Mouse (Mus musculus): ENCODE measurements around the gene Mdm2. TPM values are rescaled to one million over a fixed set of nuclear protein-coding genes. Genes with fewer than 3 reads are reported as not detected.

The Mdm2 gene
- total and polyA plus RNA-seq, 2 experiments from 2014 or later, result 24.6 to 28.9 TPM

DNA sequence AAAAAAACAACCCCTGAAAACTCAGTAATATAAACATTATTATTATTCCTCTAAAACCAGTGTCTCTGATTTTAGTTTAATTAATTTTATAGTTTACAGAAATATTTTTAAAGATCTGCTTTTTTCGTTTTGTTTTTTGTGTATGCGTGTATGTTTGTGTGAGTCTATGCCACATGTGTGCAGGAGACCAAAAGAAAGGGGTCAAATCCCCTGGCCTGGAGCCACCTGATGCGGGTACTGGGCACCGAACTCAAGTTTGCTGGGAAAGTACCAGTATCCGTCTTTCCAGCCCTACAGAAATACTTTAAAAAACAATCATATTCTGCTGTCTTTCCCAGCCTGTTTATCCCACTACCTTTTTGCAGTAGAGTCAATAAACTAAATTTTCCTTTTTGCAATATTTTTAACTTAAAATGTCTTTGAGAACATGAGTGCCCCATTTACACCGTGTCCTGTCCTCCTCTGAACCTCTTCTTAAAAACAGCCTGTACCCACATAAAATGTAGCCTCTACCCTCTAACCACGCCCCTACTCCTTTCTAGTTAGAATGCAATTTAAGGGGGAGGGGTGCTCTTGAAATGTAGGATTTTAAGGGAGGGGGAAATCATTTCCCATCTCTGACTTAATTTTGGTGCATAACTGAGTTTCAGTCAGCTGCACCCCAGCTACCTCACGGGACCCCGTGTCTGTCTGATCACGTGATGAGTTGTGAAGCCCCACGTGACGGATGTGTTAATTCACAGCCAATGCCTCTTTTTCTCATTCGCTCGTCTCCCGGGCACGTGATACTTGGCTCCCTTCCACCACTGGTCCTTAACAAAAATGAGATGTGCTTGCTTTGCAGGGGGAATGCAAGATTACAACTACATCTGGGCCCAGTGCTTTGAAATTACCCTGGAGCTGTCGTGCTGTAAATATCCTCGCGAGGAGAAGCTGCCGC lies 35.2 kb downstream of the Mdm2 start:
- H3K4me2 ChIP-seq (ENCODE audit: low read depth, low read length), result peak overlapping the region; percentile 69
- ATAC-seq (peak; percentile 84), DNase-seq (ENCODE audit: low spot score) (peak; percentile 97)
- no peaks in the 10 kb centered on the region for H3K27me3 ChIP-seq (ENCODE audit: insufficient read depth, low read length)
- no peaks in the 10 kb centered on the region for H3K4me1 ChIP-seq (ENCODE audit: insufficient read depth, low read length)
- peak overlapping the region; percentile 43; the same call in 1 of the 2 replicates for H3K9ac ChIP-seq (replicated peaks; ENCODE audit: low read length)
- H3K27ac ChIP-seq, result peak overlapping the region; percentile 83
- no peak for TF ChIP-seq CTCF (IDR thresholded peaks at IDR 0.05; ENCODE audit: low read depth)
- no peaks in the 10 kb centered on the region for H3K9me3 ChIP-seq (ENCODE audit: low read length)
- no peaks in the 10 kb centered on the region for H3K36me3 ChIP-seq (ENCODE audit: insufficient read depth, low read length)
- 33% methylated on average over 20 of the region's 20 CpGs for WGBS
- peak overlapping the region; percentile 26 for H3K4me3 ChIP-seq (ENCODE audit: low read length)

DNA sequence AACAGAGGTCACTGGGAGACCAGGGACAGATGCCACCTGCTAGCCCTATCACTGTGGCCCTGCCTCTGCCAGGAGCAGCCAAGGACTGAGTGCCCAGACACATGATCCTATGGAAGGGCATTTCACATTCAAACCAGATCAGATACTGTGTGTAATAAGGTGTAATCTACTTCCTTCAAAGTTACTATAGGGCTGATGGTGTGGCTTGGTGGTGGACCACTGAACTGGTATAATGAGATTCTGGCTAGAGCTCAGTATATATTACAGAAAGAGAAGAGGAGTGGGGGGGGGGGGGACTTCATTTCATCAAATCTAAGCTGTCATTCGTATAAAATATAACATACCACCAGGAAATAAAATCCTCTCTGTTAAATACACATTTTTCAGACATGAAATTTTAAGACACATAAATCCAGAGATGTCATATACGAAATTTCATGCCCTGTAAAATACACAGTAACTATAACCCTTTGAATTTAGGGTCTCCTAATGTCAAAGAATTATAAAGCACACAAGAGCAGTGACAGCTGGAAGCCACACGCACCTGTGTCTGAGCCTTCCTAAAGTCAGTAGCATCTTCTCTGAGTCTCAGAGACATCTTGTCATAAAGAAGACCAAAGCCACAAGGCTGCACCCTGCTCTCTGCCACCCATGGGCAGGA lies 36.1 kb downstream of the Mdm2 start:
- Histone ChIP-seq H3K27me3 (ENCODE audit: insufficient read depth, low read length) (no peaks in the 10 kb centered on the region), H3K4me1 (ENCODE audit: insufficient read depth, low read length) (no peaks in the 10 kb centered on the region), H3K4me3 (ENCODE audit: low read length) (no peak overlapping the region), H3K27ac (no peak overlapping the region), H3K9me3 (ENCODE audit: low read length) (no peaks in the 10 kb centered on the region), H3K36me3 (ENCODE audit: insufficient read depth, low read length) (no peaks in the 10 kb centered on the region), H3K4me2 (ENCODE audit: low read depth, low read length) (no peak overlapping the region), H3K9ac (replicated peaks; ENCODE audit: low read length) (no peak overlapping the region)
- TF ChIP-seq CTCF (IDR thresholded peaks at IDR 0.05; ENCODE audit: low read depth), result no peak
- ATAC-seq, result no peak
- DNase-seq (ENCODE audit: low spot score), result no peak
- 80% methylated on average over 3 of the region's 3 CpGs for WGBS

DNA sequence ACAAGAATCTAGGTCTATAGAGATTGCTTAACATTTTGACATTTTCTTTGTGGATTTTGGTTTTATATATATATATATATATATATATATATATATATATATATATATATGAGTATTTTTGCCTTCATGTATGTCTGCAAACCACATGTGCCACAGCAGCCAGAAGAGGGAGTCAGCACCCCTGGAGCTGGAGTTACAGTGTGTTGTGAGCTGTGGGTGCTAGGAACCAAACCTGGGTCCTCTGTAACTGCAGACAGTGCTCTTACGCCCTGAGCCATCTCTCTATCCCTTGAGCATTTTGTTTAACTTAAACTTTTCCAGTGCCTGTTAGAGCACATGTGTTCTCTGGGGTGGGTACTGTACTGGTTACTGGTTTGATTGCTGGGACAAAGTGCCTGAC lies 36.6 kb downstream of the Mdm2 start:
- DNase-seq (ENCODE audit: low spot score) (no peak), ATAC-seq (no peak)
- H3K9me3 ChIP-seq (ENCODE audit: low read length), result no peaks in the 10 kb centered on the region
- H3K36me3 ChIP-seq (ENCODE audit: insufficient read depth, low read length), result no peaks in the 10 kb centered on the region
- 91% methylated on average over 1 of the region's 1 CpGs for WGBS
- H3K4me1 ChIP-seq (ENCODE audit: insufficient read depth, low read length), result no peaks in the 10 kb centered on the region
- no peak overlapping the region for H3K9ac ChIP-seq (replicated peaks; ENCODE audit: low read length)
- H3K27me3 ChIP-seq (ENCODE audit: insufficient read depth, low read length), result no peaks in the 10 kb centered on the region
- H3K4me2 ChIP-seq (ENCODE audit: low read depth, low read length), result no peak overlapping the region
- H3K27ac ChIP-seq, result no peak overlapping the region
- TF ChIP-seq CTCF (IDR thresholded peaks at IDR 0.05; ENCODE audit: low read depth), result no peak
- H3K4me3 ChIP-seq (ENCODE audit: low read length), result no peak overlapping the region

DNA sequence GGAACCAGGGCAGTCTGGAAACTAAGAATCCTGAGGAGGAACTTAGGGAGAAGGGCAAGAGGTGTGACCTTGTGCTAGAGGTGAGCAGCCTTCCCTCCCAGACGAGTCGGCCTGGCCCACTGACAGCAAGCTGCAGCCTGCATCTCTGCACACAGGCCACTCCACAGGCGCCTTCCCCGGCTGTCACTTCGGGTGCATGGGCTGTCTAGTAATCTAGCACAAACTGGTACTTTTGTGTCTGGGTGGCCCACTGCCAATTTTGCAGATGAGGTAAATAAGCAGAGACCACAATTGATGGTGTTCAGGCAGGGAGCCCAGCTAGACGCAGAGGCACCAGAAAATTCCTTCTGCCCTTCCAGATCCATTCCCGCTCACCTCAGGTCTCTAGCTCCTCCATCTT lies 37.9 kb downstream of the Mdm2 start:
- H3K9me3 ChIP-seq (ENCODE audit: low read length), result no peaks in the 10 kb centered on the region
- TF ChIP-seq CTCF (IDR thresholded peaks at IDR 0.05; ENCODE audit: low read depth), result no peak
- H3K4me1 ChIP-seq (ENCODE audit: insufficient read depth, low read length), result no peaks in the 10 kb centered on the region
- no peak overlapping the region for H3K4me2 ChIP-seq (ENCODE audit: low read depth, low read length)
- ATAC-seq, result no peak
- H3K27me3 ChIP-seq (ENCODE audit: insufficient read depth, low read length), result no peaks in the 10 kb centered on the region
- H3K4me3 ChIP-seq (ENCODE audit: low read length), result no peak overlapping the region
- H3K36me3 ChIP-seq (ENCODE audit: insufficient read depth, low read length), result no peaks in the 10 kb centered on the region
- H3K9ac ChIP-seq (replicated peaks; ENCODE audit: low read length), result no peak overlapping the region
- H3K27ac ChIP-seq, result no peak overlapping the region
- WGBS, result 31% methylated on average over 7 of the region's 7 CpGs
- DNase-seq (ENCODE audit: low spot score), result peak; percentile 62

DNA sequence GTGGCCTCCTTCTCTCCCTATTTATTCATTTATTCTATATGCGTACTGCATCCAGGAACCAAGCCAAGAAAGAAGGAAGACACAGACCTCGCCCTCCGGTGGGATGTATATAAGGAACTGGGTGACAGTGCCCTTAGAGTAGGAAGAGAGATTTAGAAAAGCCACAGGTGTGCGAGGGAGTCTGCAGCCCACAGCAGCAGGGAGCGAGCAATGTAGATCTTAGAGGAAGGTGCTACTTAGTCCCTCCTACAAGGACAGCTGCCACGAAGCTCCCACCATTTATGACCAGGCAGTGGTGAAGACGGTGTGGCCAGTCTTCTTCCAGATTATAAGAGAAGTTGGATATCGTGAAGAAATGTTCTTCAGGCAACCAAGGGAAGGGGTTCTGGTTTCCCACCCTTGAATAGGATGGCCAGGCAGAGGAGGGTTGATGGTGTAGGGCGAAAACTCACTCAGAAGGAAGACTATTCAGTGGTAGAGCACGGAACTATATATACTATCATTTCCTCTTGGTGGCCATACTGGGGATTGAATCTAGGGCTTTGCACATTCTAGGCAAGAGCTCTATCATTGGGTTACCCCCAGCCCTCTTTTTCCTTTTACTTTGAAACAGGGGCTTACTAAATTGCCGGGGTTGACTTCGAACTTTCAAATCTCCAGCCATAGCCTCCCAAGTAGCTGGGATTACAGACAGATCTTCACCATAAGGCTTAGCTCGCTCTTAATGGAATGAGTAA lies 38.5 kb downstream of the Mdm2 start:
- no peaks in the 10 kb centered on the region for H3K27me3 ChIP-seq (ENCODE audit: insufficient read depth, low read length)
- no peak for TF ChIP-seq CTCF (IDR thresholded peaks at IDR 0.05; ENCODE audit: low read depth)
- no peak overlapping the region for H3K4me2 ChIP-seq (ENCODE audit: low read depth, low read length)
- no peak overlapping the region for H3K9ac ChIP-seq (replicated peaks; ENCODE audit: low read length)
- ATAC-seq, result no peak
- H3K27ac ChIP-seq, result no peak overlapping the region
- 86% methylated on average over 13 of the region's 13 CpGs for WGBS
- no peaks in the 10 kb centered on the region for H3K9me3 ChIP-seq (ENCODE audit: low read length)
- H3K4me1 ChIP-seq (ENCODE audit: insufficient read depth, low read length), result no peaks in the 10 kb centered on the region
- H3K36me3 ChIP-seq (ENCODE audit: insufficient read depth, low read length), result no peaks in the 10 kb centered on the region
- H3K4me3 ChIP-seq (ENCODE audit: low read length), result no peak overlapping the region
- DNase-seq (ENCODE audit: low spot score), result no peak

DNA sequence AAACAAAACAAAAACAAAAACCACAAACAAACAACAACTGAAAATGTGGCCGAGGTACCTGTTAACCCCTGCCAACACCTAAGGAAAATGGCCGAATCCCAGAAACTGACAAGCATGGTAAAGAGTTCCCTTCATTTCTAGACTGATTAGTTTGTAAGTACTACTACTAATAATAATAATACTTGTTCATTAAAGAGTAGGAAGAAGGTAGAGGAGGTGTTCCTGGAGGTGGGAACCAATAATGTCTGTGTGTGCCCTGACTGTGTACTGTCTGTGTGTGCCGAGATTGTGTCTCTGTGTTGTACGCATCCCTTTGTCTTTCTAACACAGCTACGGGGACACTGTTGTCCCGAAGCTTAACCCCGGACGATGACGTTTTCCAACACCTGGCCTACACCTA lies 39.3 kb downstream of the Mdm2 start:
- Histone ChIP-seq H3K4me3 (ENCODE audit: low read length) (no peak overlapping the region), H3K9ac (replicated peaks; ENCODE audit: low read length) (no peak overlapping the region), H3K9me3 (ENCODE audit: low read length) (no peaks in the 10 kb centered on the region), H3K27me3 (ENCODE audit: insufficient read depth, low read length) (no peaks in the 10 kb centered on the region), H3K27ac (no peak overlapping the region), H3K36me3 (ENCODE audit: insufficient read depth, low read length) (no peaks in the 10 kb centered on the region), H3K4me1 (ENCODE audit: insufficient read depth, low read length) (no peaks in the 10 kb centered on the region), H3K4me2 (ENCODE audit: low read depth, low read length) (no peak overlapping the region)
- WGBS, result 87% methylated on average over 9 of the region's 9 CpGs
- no peak for TF ChIP-seq CTCF (IDR thresholded peaks at IDR 0.05; ENCODE audit: low read depth)
- DNase-seq (ENCODE audit: low spot score) (no peak), ATAC-seq (no peak)
